Mouse (Mus musculus) midbrain, embryonic 15.5 days (tissue): ENCODE data around the gene Dennd1c. TPM values are rescaled to one million over a fixed set of nuclear protein-coding genes. Genes with fewer than 3 reads are reported as not detected.

Experiments
- ATAC-seq: fragments of 200-750 bp; cut with Nextera tagmentation; replicated peaks from 2 replicates; pipeline ENCODE4 v1.8.0; 2017; ENCODE audit warnings: moderate TSS enrichment
- H3K27ac ChIP-seq: fragments of 300-500 bp; sonication (generic); 2 replicates; pipeline ENCODE4 v1.5.1; 2015; ENCODE audit warnings: mild to moderate bottlenecking, inconsistent platforms
- H3K27me3 ChIP-seq: fragments of 300-500 bp; sonication (generic); replicated peaks from 2 replicates; pipeline ENCODE4 v1.6.1; 2015; ENCODE audit warnings: inconsistent platforms
- H3K36me3 ChIP-seq: fragments of 300-500 bp; sonication (generic); replicated peaks from 2 replicates; pipeline ENCODE4 v1.6.1; 2015; ENCODE audit warnings: inconsistent platforms
- H3K4me1 ChIP-seq: fragments of 300-500 bp; sonication (generic); 2 replicates; pipeline ENCODE4 v1.6.1; 2015; ENCODE audit warnings: inconsistent platforms
- H3K4me2 ChIP-seq: fragments of 300-500 bp; sonication (generic); 2 replicates; pipeline ENCODE4 v1.6.1; 2015; ENCODE audit warnings: inconsistent platforms, mild to moderate bottlenecking, moderate library complexity
- H3K4me3 ChIP-seq: fragments of 300-500 bp; sonication (generic); 2 replicates; pipeline ENCODE4 v1.5.1; 2015; ENCODE audit warnings: mild to moderate bottlenecking, inconsistent platforms
- H3K9ac ChIP-seq: fragments of 300-500 bp; sonication (generic); 2 replicates; pipeline ENCODE4 v1.6.1; 2015; ENCODE audit warnings: mild to moderate bottlenecking, inconsistent platforms
- H3K9me3 ChIP-seq: fragments of 300-500 bp; sonication (generic); 2 replicates; pipeline ENCODE4 v1.6.1; 2016; ENCODE audit warnings: inconsistent platforms
- WGBS: fragments of 180-500 bp; shearing (Covaris S2); methylation state at CpG from one replicate; pipeline ENCODE4 v1.1.7; 2015; ENCODE audit warnings: mixed read lengths; 5-methylcytosine and 5-hydroxymethylcytosine counted together
- polyA plus RNA-seq: library from polyadenylated mRNA; unstranded; fragments of >200 nt; fragmentation: Nextera tagmentation; extraction: Ambion mirVana; gene quantifications from 2 replicates; pipeline ENCODE4 v1.2.1, GENCODE M21; 2015

The Dennd1c gene
- polyA plus RNA-seq = 5.8 TPM in 2 replicates

GRCm38 (mm10) chr17:57078336-57078735 lies at the start of gene Dennd1c:
TSS of gene Dennd1c (minus strand) at chr17:57078514.
- no peak within 1 kb of the TSS for H3K4me3 ChIP-seq
- H3K9ac ChIP-seq = no peak within 1 kb of the TSS
- no peak within 1 kb of the TSS for H3K4me2 ChIP-seq
- peak; percentile 37; the same call in 1 of the 2 replicates for ATAC-seq
- 56% methylated on average over 6 of the region's 6 CpGs for WGBS
- peaks cover 2% of the 10 kb centered on the region; the same call in 1 of the 2 replicates for H3K4me1 ChIP-seq
- peaks cover 20% of the 10 kb centered on the region for H3K36me3 ChIP-seq
- no peaks in the 10 kb centered on the region for H3K9me3 ChIP-seq
- H3K27me3 ChIP-seq = no peaks in the 10 kb centered on the region
- no peak within 1 kb of the TSS for H3K27ac ChIP-seq

- Histone ChIP-seq H3K27ac (no peak overlapping the region), H3K4me1 (no peaks in the 10 kb centered on the region), H3K27me3 (no peaks in the 10 kb centered on the region), H3K36me3 (no peaks in the 10 kb centered on the region), H3K9ac (no peak overlapping the region), H3K4me2 (no peak overlapping the region), H3K4me3 (no peak overlapping the region), H3K9me3 (no peaks in the 10 kb centered on the region)
- no peak for ATAC-seq
- 65% methylated on average over 3 of the region's 3 CpGs for WGBS
Observed at GRCm38 (mm10) chr17:57125853-57126622, 47.7 kb upstream of the Dennd1c start.

- Histone ChIP-seq H3K36me3 (no peaks in the 10 kb centered on the region), H3K9me3 (no peaks in the 10 kb centered on the region), H3K4me2 (no peak overlapping the region), H3K27me3 (no peaks in the 10 kb centered on the region), H3K9ac (no peak overlapping the region), H3K4me1 (no peaks in the 10 kb centered on the region), H3K27ac (no peak overlapping the region), H3K4me3 (no peak overlapping the region)
- 85% methylated on average over 4 of the region's 4 CpGs for WGBS
- ATAC-seq = no peak
Observed at GRCm38 (mm10) chr17:57124792-57125191, 46.5 kb upstream of the Dennd1c start.

GRCm38 (mm10) chr17:57123192-57124118 lies 45.1 kb upstream of the Dennd1c start:
- ATAC-seq = no peak
- 87% methylated on average over 11 of the region's 11 CpGs for WGBS
- no peaks in the 10 kb centered on the region for H3K9me3 ChIP-seq

GRCm38 (mm10) chr17:57121856-57122255 lies 43.5 kb upstream of the Dennd1c start:
- H3K36me3 ChIP-seq = no peaks in the 10 kb centered on the region
- H3K4me2 ChIP-seq = no peak overlapping the region
- H3K9me3 ChIP-seq = no peaks in the 10 kb centered on the region
- ATAC-seq = no peak
- no peaks in the 10 kb centered on the region for H3K27me3 ChIP-seq
- WGBS = 89% methylated on average over 2 of the region's 2 CpGs
- H3K4me1 ChIP-seq = no peaks in the 10 kb centered on the region
- H3K9ac ChIP-seq = no peak overlapping the region
- no peak overlapping the region for H3K4me3 ChIP-seq
- H3K27ac ChIP-seq = no peak overlapping the region

More at GRCm38 (mm10) chr17:57123192-57124118, 45.1 kb upstream of the Dennd1c start:
- Histone ChIP-seq H3K4me2 (no peak overlapping the region), H3K4me1 (no peaks in the 10 kb centered on the region), H3K27me3 (no peaks in the 10 kb centered on the region), H3K9ac (no peak overlapping the region), H3K36me3 (no peaks in the 10 kb centered on the region), H3K27ac (no peak overlapping the region), H3K4me3 (no peak overlapping the region)

GRCm38 (mm10) chr17:57118524-57119349 lies 40.4 kb upstream of the Dennd1c start:
- Histone ChIP-seq H3K27me3 (no peaks in the 10 kb centered on the region), H3K9me3 (no peaks in the 10 kb centered on the region), H3K4me1 (no peaks in the 10 kb centered on the region), H3K4me2 (no peak overlapping the region), H3K4me3 (no peak overlapping the region), H3K9ac (no peak overlapping the region), H3K27ac (no peak overlapping the region), H3K36me3 (no peaks in the 10 kb centered on the region)
- ATAC-seq = no peak; the same call in 1 of the 2 replicates
- WGBS = 2% methylated on average over 11 of the region's 11 CpGs

- Histone ChIP-seq H3K9ac (no peak overlapping the region), H3K4me1 (no peaks in the 10 kb centered on the region), H3K9me3 (no peaks in the 10 kb centered on the region), H3K36me3 (no peaks in the 10 kb centered on the region), H3K4me2 (no peak overlapping the region), H3K27me3 (no peaks in the 10 kb centered on the region), H3K27ac (no peak overlapping the region), H3K4me3 (no peak overlapping the region)
- 77% methylated on average over 2 of the region's 2 CpGs for WGBS
- no peak for ATAC-seq
Observed at GRCm38 (mm10) chr17:57116801-57117200, 38.5 kb upstream of the Dennd1c start.

GRCm38 (mm10) chr17:57112768-57113474 lies 34.6 kb upstream of the Dennd1c start:
- H3K27ac ChIP-seq = no peak overlapping the region
- H3K9ac ChIP-seq = no peak overlapping the region
- WGBS = 89% methylated on average over 10 of the region's 10 CpGs
- no peak for ATAC-seq
- no peaks in the 10 kb centered on the region for H3K4me1 ChIP-seq
- H3K4me3 ChIP-seq = no peak overlapping the region
- H3K4me2 ChIP-seq = no peak overlapping the region
- no peaks in the 10 kb centered on the region for H3K27me3 ChIP-seq
- no peaks in the 10 kb centered on the region for H3K9me3 ChIP-seq
- no peaks in the 10 kb centered on the region for H3K36me3 ChIP-seq

- Histone ChIP-seq H3K36me3 (no peaks in the 10 kb centered on the region), H3K9me3 (no peaks in the 10 kb centered on the region), H3K4me2 (no peak overlapping the region), H3K4me1 (peaks cover 11% of the 10 kb centered on the region), H3K27ac (no peak overlapping the region), H3K4me3 (no peak overlapping the region), H3K9ac (no peak overlapping the region), H3K27me3 (no peaks in the 10 kb centered on the region)
- WGBS = 92% methylated on average over 1 of the region's 1 CpGs
- no peak for ATAC-seq
Observed at GRCm38 (mm10) chr17:57110005-57110404, 31.7 kb upstream of the Dennd1c start.

GRCm38 (mm10) chr17:57108666-57109171 lies 30.4 kb upstream of the Dennd1c start:
- ATAC-seq = no peak
- H3K9me3 ChIP-seq = no peaks in the 10 kb centered on the region
- peaks cover 15% of the 10 kb centered on the region for H3K4me1 ChIP-seq
- H3K9ac ChIP-seq = no peak overlapping the region
- H3K27ac ChIP-seq = no peak overlapping the region
- no peak overlapping the region for H3K4me3 ChIP-seq
- 61% methylated on average over 5 of the region's 5 CpGs for WGBS
- no peak overlapping the region for H3K4me2 ChIP-seq
- no peaks in the 10 kb centered on the region for H3K36me3 ChIP-seq
- no peaks in the 10 kb centered on the region for H3K27me3 ChIP-seq

GRCm38 (mm10) chr17:57108040-57108665 lies 29.8 kb upstream of the Dennd1c start:
- Histone ChIP-seq H3K9me3 (no peaks in the 10 kb centered on the region), H3K27me3 (no peaks in the 10 kb centered on the region), H3K27ac (no peak overlapping the region), H3K4me2 (no peak overlapping the region), H3K4me3 (no peak overlapping the region), H3K36me3 (no peaks in the 10 kb centered on the region), H3K4me1 (peaks cover 15% of the 10 kb centered on the region), H3K9ac (no peak overlapping the region)
- WGBS = 89% methylated on average over 7 of the region's 7 CpGs
- no peak for ATAC-seq
